Mouse (Mus musculus) embryonic facial prominence, embryonic 11.5 days (tissue): Measurements from ENCODE around the gene Tex12. TPM values are rescaled to one million over a fixed set of nuclear protein-coding genes. Genes with fewer than 3 reads are reported as not detected.
A peak's percentile ranks its signal among the peaks of the same experiment; 100 is the strongest.

Experiments
- ATAC-seq: fragments of 200-750 bp; cut with Nextera tagmentation; replicated peaks from 2 replicates; pipeline ENCODE4 v1.8.0; 2017; ENCODE audit warnings: low read depth; ENCODE audit not compliant: insufficient number of reproducible peaks, low FRiP score, low TSS enrichment
- DNase-seq: peaks from one replicate; pipeline ENCODE4 v3.0.0-alpha.2; 2015; ENCODE audit warnings: low spot score
- H3K27ac ChIP-seq: fragments of 300-500 bp; sonication (generic); replicated peaks from 2 replicates; pipeline ENCODE4 v1.5.1; 2014; ENCODE audit warnings: mild to moderate bottlenecking, low read depth, low read length, control low read depth
- H3K27me3 ChIP-seq: fragments of 300-500 bp; sonication (generic); 2 replicates; pipeline ENCODE4 v1.6.1; 2014; ENCODE audit warnings: mild to moderate bottlenecking, low read length, moderate library complexity, mixed read lengths; ENCODE audit not compliant: control insufficient read depth, insufficient read depth
- H3K36me3 ChIP-seq: fragments of 300-500 bp; sonication (generic); replicated peaks from 2 replicates; pipeline ENCODE4 v1.6.1; 2014; ENCODE audit warnings: low read depth, mild to moderate bottlenecking, low read length, moderate library complexity, mixed read lengths; ENCODE audit not compliant: control insufficient read depth, insufficient read depth
- H3K4me1 ChIP-seq: fragments of 300-500 bp; sonication (generic); 2 replicates; pipeline ENCODE4 v1.6.1; 2014; ENCODE audit warnings: low read length, mixed read lengths; ENCODE audit not compliant: control insufficient read depth, insufficient read depth
- H3K4me2 ChIP-seq: fragments of 300-500 bp; sonication (generic); 2 replicates; pipeline ENCODE4 v1.6.1; 2014; ENCODE audit warnings: low read depth, mild to moderate bottlenecking, control low read depth, low read length, moderate library complexity
- H3K4me3 ChIP-seq: fragments of 300-500 bp; sonication (generic); 2 replicates; pipeline ENCODE4 v1.5.1; 2014; ENCODE audit warnings: low read depth, low read length, control low read depth
- H3K9ac ChIP-seq: fragments of 300-500 bp; sonication (generic); replicated peaks from 2 replicates; pipeline ENCODE4 v1.6.1; 2014; ENCODE audit warnings: mild to moderate bottlenecking, control low read depth, low read length
- H3K9me3 ChIP-seq: fragments of 300-500 bp; sonication (generic); replicated peaks from 2 replicates; pipeline ENCODE4 v1.6.1; 2016; ENCODE audit warnings: mild to moderate bottlenecking, low read length, inconsistent platforms, mixed read lengths; ENCODE audit not compliant: control insufficient read depth
- WGBS: fragments of 180-500 bp; shearing (Covaris S2); extraction: QIAGEN DNeasy Blood & Tissue Kit; methylation state at CpG from one replicate; pipeline ENCODE4 v1.1.7; 2014; 5-methylcytosine and 5-hydroxymethylcytosine counted together
- polyA plus RNA-seq: library from polyadenylated mRNA; unstranded; fragments of >200 nt; fragmentation: Nextera tagmentation; extraction: Ambion mirVana; gene quantifications from 2 replicates; pipeline ENCODE4 v1.2.1, GENCODE M21; 2014

Gene Tex12
- polyA plus RNA-seq, 1 experiment from 2014 or later, result not detected

GRCm38 (mm10) chr9:50569599-50570525 lies 8.7 kb upstream of the Tex12 start:
- Histone ChIP-seq H3K4me1 (no peaks in the 10 kb centered on the region), H3K36me3 (no peaks in the 10 kb centered on the region), H3K9me3 (no peaks in the 10 kb centered on the region), H3K27me3 (no peaks in the 10 kb centered on the region), H3K4me2 (no peak overlapping the region), H3K27ac (no peak overlapping the region), H3K4me3 (no peak overlapping the region), H3K9ac (no peak overlapping the region)
- WGBS, result 76% methylated on average over 10 of the region's 10 CpGs
- ATAC-seq (no peak), DNase-seq (no peak)

DNA sequence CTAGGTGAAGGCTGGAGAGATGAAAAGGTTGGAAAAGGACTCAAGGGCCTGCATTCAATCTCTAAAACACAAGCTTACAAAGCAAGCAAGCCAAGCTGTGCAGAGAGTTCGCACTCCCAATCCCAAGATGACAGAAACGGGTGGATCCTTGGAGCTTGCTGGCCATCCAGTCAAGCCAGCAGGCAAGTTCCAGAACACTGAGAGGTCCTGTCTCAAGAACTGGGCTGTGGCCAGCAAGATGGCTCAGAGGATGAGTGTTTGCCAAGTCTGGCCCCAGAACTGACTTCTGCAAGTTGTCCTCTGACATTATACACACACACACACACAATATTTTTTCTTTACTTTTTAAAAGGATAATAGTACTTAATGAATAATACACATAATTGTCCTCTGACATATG lies 6.8 kb upstream of the Tex12 start:
- no peaks in the 10 kb centered on the region for H3K9me3 ChIP-seq
- H3K27ac ChIP-seq, result no peak overlapping the region
- H3K4me2 ChIP-seq, result no peak overlapping the region
- ATAC-seq (no peak), DNase-seq (no peak)
- no peak overlapping the region for H3K9ac ChIP-seq
- no peak overlapping the region for H3K4me3 ChIP-seq
- no peaks in the 10 kb centered on the region for H3K36me3 ChIP-seq
- no peaks in the 10 kb centered on the region for H3K27me3 ChIP-seq
- 88% methylated on average over 2 of the region's 2 CpGs for WGBS
- H3K4me1 ChIP-seq, result no peaks in the 10 kb centered on the region

GRCm38 (mm10) chr9:50567372-50567771 lies 6.2 kb upstream of the Tex12 start:
- WGBS, result 87% methylated on average over 4 of the region's 4 CpGs
- Histone ChIP-seq H3K4me2 (no peak overlapping the region), H3K36me3 (no peaks in the 10 kb centered on the region), H3K9me3 (no peaks in the 10 kb centered on the region), H3K9ac (no peak overlapping the region), H3K27me3 (no peaks in the 10 kb centered on the region), H3K27ac (no peak overlapping the region), H3K4me3 (no peak overlapping the region), H3K4me1 (no peaks in the 10 kb centered on the region)
- DNase-seq, result no peak
- no peak for ATAC-seq

DNA sequence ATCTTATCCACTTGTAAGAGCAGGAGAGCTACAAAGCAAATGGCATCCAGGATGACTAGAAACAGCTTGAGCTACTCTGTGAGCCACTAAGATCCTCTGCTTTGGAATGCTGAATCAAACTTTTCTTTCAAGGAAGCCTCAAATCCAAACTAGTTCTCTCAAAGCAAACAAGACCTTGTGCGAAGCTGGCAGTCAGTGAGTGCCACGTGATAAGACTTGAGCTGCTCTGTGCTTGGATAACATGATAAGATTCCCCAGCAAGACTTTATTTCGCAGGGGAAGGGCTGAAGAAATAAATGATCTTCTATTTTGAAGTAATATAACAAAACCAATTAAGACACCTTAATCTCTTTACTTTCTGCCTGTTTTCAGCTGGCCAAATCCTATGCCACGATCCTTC lies 4.8 kb upstream of the Tex12 start:
- no peak for ATAC-seq
- H3K4me2 ChIP-seq, result no peak overlapping the region
- DNase-seq, result no peak
- H3K4me1 ChIP-seq, result no peaks in the 10 kb centered on the region
- no peak overlapping the region for H3K9ac ChIP-seq
- no peaks in the 10 kb centered on the region for H3K27me3 ChIP-seq
- whole genome bisulfite sequencing, result 70% methylated on average over 4 of the region's 4 CpGs
- H3K27ac ChIP-seq, result no peak overlapping the region
- H3K4me3 ChIP-seq, result no peak overlapping the region
- H3K9me3 ChIP-seq, result no peaks in the 10 kb centered on the region
- H3K36me3 ChIP-seq, result no peaks in the 10 kb centered on the region

DNA sequence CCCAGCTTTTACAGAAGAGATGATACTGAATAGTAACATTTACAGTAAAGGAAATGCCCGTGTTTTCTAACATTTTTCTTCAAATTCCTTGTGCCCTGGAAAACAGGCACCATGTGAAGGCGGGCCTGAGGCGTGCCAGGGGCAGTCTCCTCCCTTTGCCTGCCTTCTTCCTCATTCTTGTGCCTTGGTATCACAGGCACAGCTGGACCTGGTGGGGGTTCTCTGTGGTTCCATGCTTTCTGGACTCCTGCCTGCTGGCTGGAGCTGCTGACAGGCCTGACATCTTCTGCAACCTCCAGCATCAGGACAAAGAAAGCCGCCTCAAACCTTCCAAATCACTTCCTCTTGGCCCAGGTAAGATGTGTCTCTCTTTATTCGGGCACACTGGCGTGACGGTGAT lies 4.0 kb upstream of the Tex12 start:
- H3K36me3 ChIP-seq, result no peaks in the 10 kb centered on the region
- DNase-seq (no peak), ATAC-seq (no peak)
- H3K4me1 ChIP-seq, result no peaks in the 10 kb centered on the region
- no peak overlapping the region for H3K9ac ChIP-seq
- H3K27me3 ChIP-seq, result no peaks in the 10 kb centered on the region
- 76% methylated on average over 7 of the region's 7 CpGs for WGBS
- H3K4me3 ChIP-seq, result no peak overlapping the region
- H3K4me2 ChIP-seq, result no peak overlapping the region
- no peak overlapping the region for H3K27ac ChIP-seq
- H3K9me3 ChIP-seq, result no peaks in the 10 kb centered on the region

DNA sequence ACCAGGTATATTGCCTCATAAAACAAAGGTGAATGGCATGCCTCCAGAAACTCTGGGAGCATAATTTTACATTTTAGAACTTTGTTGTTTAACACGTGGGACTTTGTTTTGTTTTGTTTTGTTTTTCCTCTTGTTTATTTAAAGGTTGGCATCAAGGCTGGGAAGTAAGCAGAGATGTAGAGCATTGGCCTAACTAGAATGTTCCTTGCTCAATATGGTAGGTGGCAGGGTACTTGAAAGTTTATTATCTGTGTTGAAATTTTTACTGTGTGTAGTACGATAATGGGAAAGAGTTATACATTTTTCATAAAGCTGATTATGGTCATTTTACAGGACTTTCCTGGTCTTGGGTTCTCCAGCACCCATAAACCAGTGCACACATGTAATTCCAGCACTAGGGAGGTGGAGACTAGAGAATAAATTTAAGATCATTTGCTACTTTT lies 814 bp upstream of the Tex12 start:
- 78% methylated on average over 2 of the region's 2 CpGs for WGBS
- H3K9me3 ChIP-seq, result no peaks in the 10 kb centered on the region
- no peaks in the 10 kb centered on the region for H3K36me3 ChIP-seq
- ATAC-seq (no peak), DNase-seq (no peak)
- no peak overlapping the region for H3K4me2 ChIP-seq
- H3K4me1 ChIP-seq, result no peaks in the 10 kb centered on the region
- no peak overlapping the region for H3K27ac ChIP-seq
- H3K9ac ChIP-seq, result no peak overlapping the region
- no peak overlapping the region for H3K4me3 ChIP-seq
- no peaks in the 10 kb centered on the region for H3K27me3 ChIP-seq

GRCm38 (mm10) chr9:50555094-50555446 lies 6.1 kb downstream of the Tex12 start, which contains the start of gene Bco2:
Gene Bco2, minus strand, starts transcription at chr9:50555181.
- Histone ChIP-seq H3K4me2 (0 out of 2 replicates have a peak within 1 kb of the TSS, but pooled peaks have one; percentile 11), H3K27me3 (no peaks in the 10 kb centered on the region), H3K9me3 (no peaks in the 10 kb centered on the region), H3K27ac (no peak within 1 kb of the TSS), H3K36me3 (no peaks in the 10 kb centered on the region), H3K4me3 (no peak within 1 kb of the TSS), H3K4me1 (no peaks in the 10 kb centered on the region), H3K9ac (no peak within 1 kb of the TSS; the same call in 1 of the 2 replicates)
- no peak for DNase-seq
- ATAC-seq, result no peak
- 16% methylated on average over 2 of the region's 2 CpGs for WGBS
